Mouse (Mus musculus) mature B cell (primary cell): Measurements from ENCODE around the gene Glyr1.

Source experiments
- in situ Hi-C: fragments of 300-500 bp; cut with MboI; formaldehyde crosslinking; loops from 2 replicates; pipeline ENCODE4 v1.14.3; 2019

Gene Glyr1

DNA sequence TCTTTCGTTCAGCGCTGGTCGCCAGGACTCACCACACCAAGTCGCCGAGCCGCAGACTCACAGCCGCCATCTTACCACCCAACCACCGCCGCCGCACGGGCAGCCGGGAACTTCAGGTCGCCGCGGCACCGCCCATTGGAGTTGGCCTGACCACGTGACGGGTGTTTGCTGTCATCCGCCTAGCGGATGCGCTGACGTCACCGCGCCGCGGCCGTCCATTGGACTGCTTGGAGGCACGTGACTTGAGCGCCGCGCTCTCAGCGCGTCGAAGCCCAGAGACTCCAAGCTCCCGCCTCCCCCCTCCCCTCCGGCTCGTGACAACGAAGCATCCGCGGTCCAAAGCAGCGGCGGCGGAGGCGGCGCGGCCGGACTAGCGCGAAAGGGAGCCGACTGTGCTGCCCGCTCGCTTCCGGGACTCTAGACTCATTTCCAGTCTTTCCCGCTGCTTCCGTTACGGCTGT lies at the start of gene Glyr1, which contains the start of gene Ubn1:
Glyr1 (minus strand) TSS at position 90 of the 461 bp plus-strand sequence.
Ubn1 (plus strand) TSS at position 284 of the 461 bp plus-strand sequence.
- in situ Hi-C loops, result no loop called here

DNA sequence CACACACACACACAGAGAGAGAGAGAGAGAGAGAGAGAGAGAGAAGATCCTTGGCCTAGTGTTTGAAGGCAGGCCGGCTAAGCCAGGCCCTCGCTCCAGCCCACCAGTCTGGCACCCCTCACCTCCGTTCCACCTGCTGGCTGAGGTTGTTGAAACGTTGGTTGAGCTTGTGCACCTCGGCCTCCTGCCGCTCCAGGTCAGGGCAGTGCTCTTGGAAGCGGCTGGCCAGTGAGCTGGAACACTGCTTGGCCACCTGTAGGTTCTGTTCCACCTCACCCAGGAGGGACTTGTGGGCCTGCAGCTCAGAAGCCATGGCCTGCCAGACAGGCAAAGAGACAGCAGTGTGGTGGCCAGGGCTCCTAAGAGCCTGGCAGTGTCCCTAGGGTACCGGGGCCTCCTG lies 46.8 kb upstream of the Glyr1 start:
- in situ Hi-C loops, result no loop called here

GRCm38 (mm10) chr16:5093285-5093684 lies 43.6 kb upstream of the Glyr1 start:
- in situ Hi-C loops, result no loop called here

DNA sequence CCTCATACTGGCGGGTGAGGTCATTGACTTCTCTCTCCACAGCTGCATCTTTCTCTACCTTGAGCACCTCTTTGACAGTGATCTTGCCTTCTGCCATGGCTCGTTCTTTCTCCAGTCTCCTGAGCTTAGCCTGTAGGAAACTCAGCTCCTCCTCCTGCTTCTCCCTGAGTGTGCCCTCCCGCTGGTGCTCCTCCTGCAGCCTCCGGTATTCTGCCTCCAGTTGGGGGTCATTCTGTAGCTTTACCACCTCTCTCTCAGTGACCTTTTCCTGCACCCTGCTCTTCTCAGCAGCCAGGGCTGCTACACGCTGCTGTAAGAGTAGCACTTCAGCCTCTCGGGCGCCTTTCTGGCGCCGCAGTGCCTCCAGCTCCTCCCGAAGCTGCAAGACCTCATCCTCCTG lies 39.4 kb upstream of the Glyr1 start:
- in situ Hi-C loops, result no loop called here

- in situ Hi-C loops, result no loop called here
Measured at GRCm38 (mm10) chr16:5086179-5086578, 36.5 kb upstream of the Glyr1 start.

GRCm38 (mm10) chr16:5085196-5085595 lies 35.5 kb upstream of the Glyr1 start:
- in situ Hi-C loops, result no loop called here

GRCm38 (mm10) chr16:5074341-5074740 lies 24.7 kb upstream of the Glyr1 start:
- in situ Hi-C loops, result no loop called here

DNA sequence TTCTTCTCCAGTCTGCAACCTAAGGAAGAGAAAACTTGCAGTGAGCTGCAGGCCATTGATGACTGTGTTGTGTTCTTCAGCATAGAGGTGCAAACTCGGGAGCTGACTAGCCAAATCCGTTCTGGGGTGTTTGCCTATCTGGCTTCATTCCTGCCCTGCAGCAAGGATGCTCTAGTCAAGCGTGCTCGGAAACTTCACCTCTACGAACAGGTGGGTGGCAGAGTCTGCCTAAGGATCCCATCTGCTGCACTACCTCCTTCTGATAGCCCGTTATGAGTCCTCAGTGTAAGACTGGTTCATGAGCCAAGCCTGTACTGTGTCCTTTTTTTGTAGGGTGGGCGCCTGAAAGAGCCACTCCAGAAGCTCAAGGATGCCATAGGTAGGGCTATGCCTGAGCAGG lies 22.3 kb upstream of the Glyr1 start:
- in situ Hi-C loops, result no loop called here

- in situ Hi-C loops, result no loop called here
Measured at GRCm38 (mm10) chr16:5070321-5070720, 20.7 kb upstream of the Glyr1 start.

GRCm38 (mm10) chr16:5063472-5063871 lies 13.8 kb upstream of the Glyr1 start:
- in situ Hi-C loops, result no loop called here

GRCm38 (mm10) chr16:5058114-5058513 lies 8.5 kb upstream of the Glyr1 start:
- in situ Hi-C loops, result no loop called here

GRCm38 (mm10) chr16:5050251-5051110 lies 818 bp upstream of the Glyr1 start:
- in situ Hi-C loops, result no loop called here

- in situ Hi-C loops, result no loop called here
Measured at GRCm38 (mm10) chr16:5049182-5049773, 385 bp downstream of the Glyr1 start.

DNA sequence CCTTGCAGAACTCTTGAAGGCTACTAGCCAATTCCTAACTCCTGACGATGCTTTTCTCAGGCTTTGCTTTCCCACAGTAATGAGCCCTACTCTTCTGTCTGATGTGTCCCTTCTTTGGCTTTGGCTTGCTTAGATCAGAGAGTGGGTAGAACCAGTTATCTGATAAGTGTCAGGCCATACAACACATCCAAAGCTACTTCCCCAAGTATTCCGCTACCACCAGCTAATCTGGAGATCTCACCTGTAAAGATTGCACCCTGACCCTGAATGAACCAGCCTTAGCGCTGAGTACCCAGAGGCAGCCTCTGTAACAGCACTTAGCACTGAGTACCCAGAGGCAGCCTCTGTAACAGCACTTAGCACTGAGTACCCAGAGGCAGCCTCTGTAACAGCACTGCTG lies 4.3 kb downstream of the Glyr1 start:
- in situ Hi-C loops, result no loop called here

DNA sequence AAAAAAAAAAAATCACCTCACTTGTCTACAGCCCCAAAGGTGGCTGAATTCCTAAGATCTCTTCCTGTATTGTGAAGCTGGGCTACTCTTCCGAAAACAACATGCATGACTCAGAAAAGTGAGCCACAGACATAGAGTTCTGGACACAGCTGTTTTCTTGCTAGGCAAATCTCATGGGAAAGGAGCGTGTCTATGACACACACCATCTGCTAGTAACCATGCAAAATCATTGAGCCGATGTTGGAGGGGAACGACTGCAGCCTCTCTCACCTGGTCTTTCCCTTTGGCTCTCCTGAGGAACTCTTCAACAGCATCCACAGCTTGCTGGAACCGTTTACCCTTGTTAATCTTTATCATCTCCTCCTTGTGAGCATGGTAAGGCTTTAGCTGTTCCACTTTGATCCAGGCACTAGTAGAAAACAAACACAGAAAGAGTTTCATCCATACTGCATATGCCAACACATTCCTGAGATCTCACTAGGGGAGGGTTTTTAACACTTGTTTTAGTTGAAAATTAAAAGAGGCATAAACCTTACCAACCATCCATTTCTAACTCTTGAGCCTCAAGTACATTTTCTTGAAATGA lies 12.9 kb downstream of the Glyr1 start:
- in situ Hi-C loops, result no loop called here

- in situ Hi-C loops, result no loop called here
Measured at GRCm38 (mm10) chr16:5035591-5035990, 14.1 kb downstream of the Glyr1 start.

- in situ Hi-C loops, result no loop called here
Measured at GRCm38 (mm10) chr16:5029847-5030246, 19.8 kb downstream of the Glyr1 start.

- in situ Hi-C loops, result no loop called here
Measured at GRCm38 (mm10) chr16:5024021-5024420, 25.6 kb downstream of the Glyr1 start.

DNA sequence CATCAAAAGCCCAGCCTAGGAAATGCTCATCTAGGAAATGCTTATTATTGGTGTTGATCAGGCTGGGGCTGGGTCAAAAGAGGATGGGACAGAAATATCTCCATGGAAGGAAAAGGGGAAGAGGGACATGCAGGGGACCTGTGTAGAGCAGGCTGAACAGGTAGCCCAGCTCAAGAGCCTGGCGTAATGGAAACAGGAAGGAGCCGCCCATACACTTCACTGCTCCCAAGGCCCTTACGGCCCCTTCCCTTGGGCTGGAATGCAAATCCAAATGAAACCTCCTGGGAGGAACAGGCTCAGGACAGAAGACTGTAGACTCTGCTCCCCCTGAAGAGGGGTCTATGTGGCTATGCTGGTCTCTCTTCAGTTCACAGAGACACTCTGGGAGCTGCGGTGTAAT lies 35.1 kb downstream of the Glyr1 start:
- in situ Hi-C loops, result no loop called here

- in situ Hi-C loops, result no loop called here
Measured at GRCm38 (mm10) chr16:5013054-5013838, 36.4 kb downstream of the Glyr1 start, which contains the start of gene Rogdi. Rogdi (minus strand) TSS chr16:5013553.

GRCm38 (mm10) chr16:5012036-5013005 lies 37.3 kb downstream of the Glyr1 start:
- in situ Hi-C loops, result no loop called here
